Mouse (Mus musculus) left cerebral cortex, adult 2 months (tissue): ENCODE data around the gene Nt5dc2. TPM values are rescaled to one million over a fixed set of nuclear protein-coding genes. Genes with fewer than 3 reads are reported as not detected.
A peak's percentile ranks its signal among the peaks of the same experiment; 100 is the strongest.

Experiments used
- DNase-seq, 2 experiments: peaks; one replicate each; pipeline ENCODE4 v3.0.0; 2021 to 2022; ENCODE audit warnings: low spot score in 2 of 2, mixed read lengths in 1 of 2; ENCODE audit errors: extremely low spot score in 1 of 2
- H3K27ac ChIP-seq: fragments of 200-600 bp; 2 replicates; pipeline ENCODE4 v1.8.1; 2022
- H3K4me3 ChIP-seq: fragments of 200-600 bp; 2 replicates; pipeline ENCODE4 v1.8.1; 2022
- CTCF ChIP-seq: fragments of 200-600 bp; IDR thresholded peaks from 2 replicates; pipeline ENCODE4 v1.8.1; 2022; ENCODE audit warnings: antibody characterized with exemption, mild to moderate bottlenecking, moderate library complexity
- intact Hi-C: fragments of 180-260 bp; cut with DNase I; formaldehyde crosslinking; loops from one replicate; pipeline ENCODE4 v1.15.1; 2025
- total RNA-seq, 2 experiments: library from RNA; stranded (reverse); gene quantifications; 2 replicates each; pipeline ENCODE4 v1.2.3; 2021

The Nt5dc2 gene
- total RNA-seq, 2 experiments from 2014 or later: 2.5 to 2.8 TPM

- H3K27ac ChIP-seq: no peak overlapping the region
- no peak overlapping the region for H3K4me3 ChIP-seq
- no peak for DNase-seq
- no peak for TF ChIP-seq CTCF
- intact Hi-C loops: no loop called here
Measured at GRCm38 (mm10) chr14:31126826-31127225, 4.0 kb upstream of the Nt5dc2 start.

GRCm38 (mm10) chr14:31128101-31128825 is 2.6 kb upstream of the Nt5dc2 start:
- Histone ChIP-seq H3K4me3 (peak overlapping the region; percentile 95), H3K27ac (peak overlapping the region; percentile 86)
- intact Hi-C loops: no loop called here
- no peak for DNase-seq
- TF ChIP-seq CTCF: no peak

DNA sequence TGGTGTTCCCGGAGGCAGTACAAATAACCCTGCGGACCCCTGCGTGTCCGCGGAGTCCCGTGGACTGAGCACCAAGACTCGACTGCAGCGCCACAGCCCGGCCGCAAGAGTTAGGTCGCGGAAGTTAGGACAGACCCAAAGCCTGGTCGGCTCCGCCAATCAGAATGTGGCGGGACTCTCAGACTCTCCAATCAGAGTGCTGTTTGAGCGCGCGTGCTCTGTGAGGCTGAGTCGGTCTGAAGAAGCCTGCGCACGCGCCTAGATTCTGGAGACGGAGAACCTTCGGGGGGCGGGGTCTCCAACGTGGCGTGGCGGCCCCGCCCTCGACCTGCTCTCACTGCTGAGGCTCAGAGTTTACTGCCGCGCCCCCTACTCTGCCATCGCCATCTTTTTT is 2.0 kb upstream of the Nt5dc2 start, which contains the start of gene Smim4:
Smim4 (minus strand) TSS at position 131 of the 394 bp plus-strand sequence.
- DNase-seq: peak; percentile 93 to 96
- H3K27ac ChIP-seq: peak within 1 kb of the TSS; percentile 86
- peak; percentile 56 for TF ChIP-seq CTCF
- peak within 1 kb of the TSS; percentile 95 for H3K4me3 ChIP-seq
- intact Hi-C loops: no loop called here

- Histone ChIP-seq H3K4me3 (peak overlapping the region; percentile 95), H3K27ac (peak overlapping the region; percentile 13; the same call in 1 of the 2 replicates)
- no peak for TF ChIP-seq CTCF
- intact Hi-C loops: loop anchor here (5.0 kb wide), 1 partner anchor 68 kb away; no protein-coding TSS in a partner anchor
- DNase-seq: no peak
Measured at GRCm38 (mm10) chr14:31129326-31130235, 1.3 kb upstream of the Nt5dc2 start.

GRCm38 (mm10) chr14:31131272-31131821 is 494 bp downstream of the Nt5dc2 start:
- DNase-seq: no peak
- Histone ChIP-seq H3K27ac (no peak overlapping the region), H3K4me3 (peak overlapping the region; percentile 45)
- TF ChIP-seq CTCF: no peak
- intact Hi-C loops: loop anchor here (5.0 kb wide), 1 partner anchor 66 kb away; no protein-coding TSS in a partner anchor

DNA sequence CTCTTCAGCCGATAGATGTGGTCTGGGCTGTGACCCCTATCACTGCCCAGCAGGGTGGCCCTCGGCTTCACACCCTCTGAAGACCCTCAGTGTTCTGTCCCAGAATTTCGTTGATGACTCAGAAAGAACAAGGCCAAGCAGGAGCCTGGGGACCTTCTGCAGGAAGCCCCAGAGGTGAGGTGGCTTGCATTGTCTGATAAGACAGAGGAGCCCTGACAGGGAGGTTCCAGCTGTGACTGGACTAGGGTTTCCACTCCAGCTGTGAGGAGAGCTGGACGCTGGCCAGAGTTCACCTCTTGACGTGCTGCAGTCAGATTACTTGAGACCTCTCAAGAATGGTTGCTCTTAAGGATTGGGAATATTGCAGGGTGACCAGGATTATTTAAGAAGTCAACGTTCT is 1.2 kb downstream of the Nt5dc2 start:
- no peak for DNase-seq
- no peak for TF ChIP-seq CTCF
- Histone ChIP-seq H3K27ac (no peak overlapping the region), H3K4me3 (no peak overlapping the region)
- intact Hi-C loops: loop anchor here (5.0 kb wide), 1 partner anchor 65 kb away; no protein-coding TSS in a partner anchor

- no peak for DNase-seq
- H3K4me3 ChIP-seq: no peak overlapping the region
- TF ChIP-seq CTCF: no peak
- H3K27ac ChIP-seq: no peak overlapping the region
- intact Hi-C loops: loop anchor here (5.0 kb wide), 1 partner anchor 65 kb away; no protein-coding TSS in a partner anchor
Measured at GRCm38 (mm10) chr14:31132491-31132975, 1.7 kb downstream of the Nt5dc2 start.

GRCm38 (mm10) chr14:31133023-31133665 is 2.3 kb downstream of the Nt5dc2 start:
- H3K4me3 ChIP-seq: no peak overlapping the region
- intact Hi-C loops: loop anchor here (5.0 kb wide), 1 partner anchor 64 kb away; no protein-coding TSS in a partner anchor
- H3K27ac ChIP-seq: no peak overlapping the region
- no peak for TF ChIP-seq CTCF
- DNase-seq: no peak

DNA sequence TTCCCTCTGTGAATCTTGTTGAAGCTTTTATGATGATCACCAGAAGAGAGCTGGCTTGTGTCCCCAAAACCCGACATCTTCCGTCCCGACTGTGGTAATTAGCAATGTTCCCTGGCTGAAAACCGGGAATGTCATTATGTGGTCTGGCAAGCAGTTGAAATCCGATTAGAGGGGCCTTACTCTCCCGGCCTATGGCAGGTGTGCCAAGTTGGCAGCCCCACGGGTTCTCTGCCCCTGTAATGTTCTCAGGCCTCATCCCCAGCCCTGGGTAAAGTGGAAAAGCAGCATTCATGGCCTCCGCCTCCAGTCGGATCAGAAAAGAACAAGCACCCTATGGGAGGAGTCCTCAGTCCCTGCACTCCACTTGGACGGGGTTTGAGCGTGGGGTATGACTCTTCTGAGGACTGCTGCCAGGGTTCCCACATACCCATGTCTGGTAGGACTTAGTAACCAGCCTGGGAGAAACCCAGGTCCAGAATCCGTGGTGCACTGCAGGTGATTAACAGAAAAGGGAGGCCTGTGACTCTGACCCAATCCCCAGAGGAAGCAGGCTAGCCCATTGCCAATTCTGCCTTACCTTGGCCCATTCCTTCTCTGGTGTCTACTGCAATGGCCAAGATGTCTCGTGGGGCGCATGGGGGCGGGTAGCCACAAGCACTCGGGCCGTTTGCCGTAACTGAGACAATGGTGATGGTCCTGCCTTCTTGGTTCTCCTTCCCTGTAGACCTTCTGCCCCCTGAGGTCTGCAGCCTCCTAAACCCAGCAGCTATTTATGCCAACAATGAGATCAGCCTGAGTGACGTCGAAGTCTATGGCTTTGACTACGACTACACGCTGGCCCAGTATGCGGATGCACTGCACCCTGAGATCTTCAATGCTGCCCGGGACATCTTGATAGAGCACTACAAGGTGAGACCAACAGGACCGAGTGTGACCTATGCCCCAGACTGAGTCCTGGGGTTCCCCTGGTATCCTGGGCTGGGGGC is 3.5 kb downstream of the Nt5dc2 start:
- no peak overlapping the region for H3K27ac ChIP-seq

More for the DNA sequence above, 3.5 kb downstream of the Nt5dc2 start:
- no peak for DNase-seq
- H3K4me3 ChIP-seq: no peak overlapping the region
- no peak for TF ChIP-seq CTCF
- intact Hi-C loops: loop anchor here (5.0 kb wide), 1 partner anchor 63 kb away; no protein-coding TSS in a partner anchor
